Mouse (Mus musculus) G1E (cell line): ENCODE data around the gene H1f0. TPM values are rescaled to one million over a fixed set of nuclear protein-coding genes. Genes with fewer than 3 reads are reported as not detected.

Experiments
- ATAC-seq: 2 replicates; pipeline ENCODE4 v1.8.0; 2016; ENCODE audit warnings: mild to moderate bottlenecking; ENCODE audit not compliant: insufficient number of reproducible peaks, poor library complexity, low FRiP score, severe bottlenecking; ENCODE audit errors: extremely low read depth
- DNase-seq: peaks from one replicate; pipeline ENCODE4 v3.0.0; 2012; ENCODE audit warnings: low spot score
- H3K27me3 ChIP-seq: 2 replicates; pipeline ENCODE4 v1.6.1; 2012; ENCODE audit warnings: mild to moderate bottlenecking, low read length, inconsistent platforms; ENCODE audit not compliant: insufficient read depth
- H3K36me3 ChIP-seq: replicated peaks from 2 replicates; pipeline ENCODE3; 2012; ENCODE audit warnings: mild to moderate bottlenecking, inconsistent platforms
- H3K4me1 ChIP-seq: 2 replicates; pipeline ENCODE4 v1.6.1; 2012; ENCODE audit warnings: low read depth, low read length, inconsistent platforms, mixed read lengths; ENCODE audit not compliant: insufficient read depth
- H3K4me3 ChIP-seq: 2 replicates; pipeline ENCODE4 v1.5.1; 2012; ENCODE audit warnings: low read depth, mild to moderate bottlenecking, inconsistent platforms, low read length, moderate library complexity, mixed read lengths
- H3K9me3 ChIP-seq: replicated peaks from 2 replicates; pipeline ENCODE4 v1.6.1; 2012; ENCODE audit warnings: inconsistent platforms
- CTCF ChIP-seq: IDR thresholded peaks from 2 replicates; pipeline ENCODE4 v1.5.1; 2012; ENCODE audit warnings: low read depth, low read length, inconsistent platforms, mixed read lengths
- GATA1 ChIP-seq: IDR thresholded peaks from 2 replicates; pipeline ENCODE4 v1.6.1; 2012; ENCODE audit warnings: borderline replicate concordance, low read length, inconsistent platforms, mixed read lengths
- GATA2 ChIP-seq: IDR thresholded peaks from 2 replicates; pipeline ENCODE4 v1.6.1; 2012; ENCODE audit warnings: low read depth, low read length, inconsistent platforms, borderline replicate concordance
- POLR2AphosphoS5 ChIP-seq: IDR thresholded peaks from 2 replicates; pipeline ENCODE4 v1.6.1; 2012; ENCODE audit warnings: low read depth, low read length, inconsistent platforms; ENCODE audit not compliant: insufficient replicate concordance
- TAL1 ChIP-seq: conservative IDR thresholded peaks from 2 replicates; pipeline ENCODE4 v1.6.1; 2012; ENCODE audit warnings: low read depth, low read length, inconsistent platforms, mixed read lengths
- polyA plus RNA-seq: library from polyadenylated mRNA; stranded (reverse); fragments of >175 nt; gene quantifications from 2 replicates; pipeline ENCODE4 v1.2.3, GENCODE M21; 2012
- total RNA-seq, 2 experiments: library from RNA; stranded (forward) in 1 of 2; stranded (reverse) in 1 of 2; fragments of 200-1000 nt in 1 of 2; fragments of >200 nt in 1 of 2; fragmentation: Nextera tagmentation in 1 of 2; gene quantifications; 2 replicates each; pipeline ENCODE4 v1.2.3; 2014 to 2017

H1f0 gene
- total and polyA plus RNA-seq, 3 experiments, result 0.05 to 0.16 TPM; not detected in 1

DNA sequence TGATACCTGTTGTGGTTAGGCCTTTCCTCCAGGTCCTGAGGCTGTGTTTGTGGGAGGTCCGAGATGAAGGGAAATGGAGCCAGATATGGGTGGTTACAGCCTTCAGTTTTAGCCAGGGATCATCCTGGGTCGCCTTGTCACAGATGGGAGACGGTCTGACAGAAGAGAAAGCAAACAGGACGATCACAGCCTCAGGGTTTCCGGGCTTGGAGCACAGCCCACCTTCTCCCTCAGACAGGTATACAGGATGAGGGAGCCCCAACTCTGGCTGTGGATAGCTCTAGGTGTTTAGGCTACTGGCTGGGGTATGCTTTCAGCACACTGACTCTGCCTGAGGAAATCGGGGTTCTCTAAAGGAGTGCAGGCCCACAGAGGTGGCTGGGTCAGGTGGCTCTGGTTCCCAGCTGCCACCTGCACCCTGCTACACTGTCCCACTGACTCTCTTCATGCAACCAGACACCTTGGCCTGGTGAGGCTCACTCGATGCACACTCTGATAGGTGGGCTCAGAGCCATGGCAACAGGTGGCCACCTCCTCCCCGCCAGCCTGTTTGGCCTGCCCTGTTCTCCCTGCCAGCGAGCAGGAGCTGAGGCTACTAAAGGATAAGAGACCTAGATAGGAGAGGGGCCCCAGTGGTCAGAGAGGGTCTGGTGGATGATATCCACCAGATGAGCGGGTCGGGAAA is 41.6 kb upstream of the H1f0 start:
- peaks cover 37% of the 10 kb centered on the region for H3K4me1 ChIP-seq
- TF ChIP-seq POLR2AphosphoS5 (no peak), GATA2 (no peak), GATA1 (no peak), TAL1 (no peak), CTCF (no peak)
- DNase-seq, result no peak
- no peak for ATAC-seq
- peaks cover 73% of the 10 kb centered on the region for H3K36me3 ChIP-seq
- H3K9me3 ChIP-seq, result no peaks in the 10 kb centered on the region
- no peak overlapping the region for H3K4me3 ChIP-seq
- H3K27me3 ChIP-seq, result no peaks in the 10 kb centered on the region

DNA sequence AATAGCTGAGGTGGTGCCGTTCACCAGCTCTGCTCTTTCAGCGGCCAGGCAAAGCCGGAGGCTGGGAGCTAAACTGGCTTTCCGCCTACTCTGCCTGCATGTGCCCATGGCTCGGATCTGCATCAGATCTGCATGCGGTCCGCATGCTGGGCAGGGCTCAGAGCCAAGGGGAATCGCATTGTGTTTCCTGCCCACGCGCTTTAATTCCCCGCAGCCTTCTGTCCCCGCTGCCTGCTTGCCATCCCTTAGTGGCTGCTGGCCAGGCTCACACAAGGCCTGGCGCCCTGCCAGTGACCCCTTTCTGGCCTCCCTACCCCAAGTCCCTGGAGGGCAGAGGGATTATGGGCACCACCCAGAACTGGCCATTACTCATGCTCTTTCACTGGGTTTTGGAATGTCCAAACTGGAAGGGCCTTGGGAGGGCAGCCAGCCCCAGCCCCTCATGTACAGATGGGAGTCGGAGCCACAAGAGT is 39.7 kb upstream of the H1f0 start:
- Histone ChIP-seq H3K9me3 (no peaks in the 10 kb centered on the region), H3K27me3 (no peaks in the 10 kb centered on the region), H3K4me1 (peaks cover 25% of the 10 kb centered on the region), H3K4me3 (no peak overlapping the region), H3K36me3 (peaks cover 92% of the 10 kb centered on the region)
- TF ChIP-seq CTCF (no peak), GATA2 (no peak), TAL1 (no peak)
- ATAC-seq, result no peak
- DNase-seq, result no peak

DNA sequence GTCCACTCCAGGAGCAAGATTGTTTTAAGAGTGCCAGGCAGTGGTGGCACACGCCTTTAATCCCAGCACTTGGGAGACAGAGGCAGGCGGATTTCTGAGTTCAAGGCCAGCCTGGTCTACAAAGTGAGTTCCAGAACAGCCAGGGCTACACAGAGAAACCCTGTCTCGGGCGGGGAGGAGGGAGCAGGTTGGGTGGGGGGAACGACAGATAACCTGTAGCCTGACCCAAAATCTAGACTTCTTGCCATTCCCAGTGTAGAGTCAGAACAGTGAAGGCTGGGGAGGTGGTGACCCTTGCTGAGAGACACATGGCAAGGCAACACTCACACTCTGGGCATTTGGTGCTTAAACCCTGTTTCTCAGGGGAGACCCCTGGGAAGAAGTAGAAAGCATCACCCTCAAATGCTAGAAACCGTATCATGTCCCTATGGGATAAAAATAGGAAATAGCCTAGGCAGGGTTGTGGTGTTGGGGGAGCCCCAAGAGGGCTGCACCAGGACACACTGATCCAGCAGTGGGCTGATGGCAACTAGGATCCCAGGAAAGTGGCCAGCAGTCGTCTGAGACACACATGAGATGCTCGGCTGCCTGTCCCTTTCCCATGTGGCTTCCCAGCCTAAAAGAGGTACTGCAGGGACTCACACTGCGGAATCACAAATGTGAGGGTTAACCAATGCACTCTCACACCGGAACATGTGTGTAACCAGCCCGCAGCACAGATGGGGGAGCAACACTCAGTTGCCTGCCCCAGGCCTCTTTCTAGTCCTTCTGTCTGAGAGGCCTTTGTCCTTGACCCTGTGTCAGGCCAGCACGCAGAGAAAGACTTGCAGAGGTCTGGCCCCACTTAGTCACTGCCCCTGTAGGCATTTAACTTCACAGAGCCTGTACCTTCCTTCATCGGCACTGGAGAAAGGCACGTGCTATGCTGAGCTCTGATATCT is 38.8 kb upstream of the H1f0 start:
- peaks cover 99% of the 10 kb centered on the region for H3K36me3 ChIP-seq
- TF ChIP-seq TAL1, result no peak
- TF ChIP-seq POLR2AphosphoS5, result no peak
- no peak for TF ChIP-seq GATA2
- no peak for TF ChIP-seq CTCF
- TF ChIP-seq GATA1, result no peak
- DNase-seq, result no peak

GRCm38 (mm10) chr15:78990093-78990463 is 38.2 kb upstream of the H1f0 start:
- TF ChIP-seq GATA1, result no peak
- ATAC-seq, result no peak
- DNase-seq, result no peak
- H3K4me1 ChIP-seq, result peaks cover 10% of the 10 kb centered on the region; the same call in 1 of the 2 replicates
- H3K27me3 ChIP-seq, result no peaks in the 10 kb centered on the region
- peaks cover 100% of the 10 kb centered on the region for H3K36me3 ChIP-seq
- H3K9me3 ChIP-seq, result no peaks in the 10 kb centered on the region
- no peak overlapping the region for H3K4me3 ChIP-seq

More for the DNA sequence above, 38.8 kb upstream of the H1f0 start:
- H3K9me3 ChIP-seq, result no peaks in the 10 kb centered on the region
- no peak overlapping the region for H3K4me3 ChIP-seq
- peaks cover 16% of the 10 kb centered on the region for H3K4me1 ChIP-seq
- H3K27me3 ChIP-seq, result no peaks in the 10 kb centered on the region
- ATAC-seq, result no peak

GRCm38 (mm10) chr15:78990970-78991525 is 37.2 kb upstream of the H1f0 start:
- TF ChIP-seq CTCF, result no peak
- Histone ChIP-seq H3K36me3 (peaks cover 100% of the 10 kb centered on the region), H3K27me3 (no peaks in the 10 kb centered on the region), H3K4me1 (peaks cover 5% of the 10 kb centered on the region; the same call in 1 of the 2 replicates), H3K4me3 (0 out of 2 replicates have a peak overlapping the region, but pooled peaks have one; percentile 1), H3K9me3 (no peaks in the 10 kb centered on the region)
- no peak for DNase-seq
- no peak for ATAC-seq

DNA sequence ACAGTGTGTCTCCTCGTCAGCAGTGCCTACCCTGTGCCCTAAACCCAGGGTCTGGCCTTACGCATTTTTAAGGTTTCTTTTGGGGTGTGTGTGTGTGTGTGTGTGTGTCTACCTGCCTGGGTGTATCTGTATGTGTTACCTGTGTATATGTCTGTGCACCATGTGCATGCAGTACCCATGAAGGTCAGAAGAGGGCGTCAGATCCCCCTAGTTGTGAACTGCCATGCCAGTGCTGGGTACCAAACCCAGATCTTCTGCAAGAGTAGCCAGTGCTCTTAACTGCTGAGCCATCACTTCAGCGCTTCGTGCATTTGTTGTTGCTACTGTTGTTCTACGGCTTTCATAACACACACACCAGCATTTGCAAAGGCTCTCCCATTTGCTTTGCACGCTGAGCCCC is 36.0 kb upstream of the H1f0 start:
- ATAC-seq, result no peak
- no peak for DNase-seq

More for the DNA sequence above, 36.0 kb upstream of the H1f0 start:
- Histone ChIP-seq H3K36me3 (peaks cover 98% of the 10 kb centered on the region), H3K9me3 (no peaks in the 10 kb centered on the region), H3K27me3 (no peaks in the 10 kb centered on the region), H3K4me1 (peaks cover 3% of the 10 kb centered on the region; the same call in 1 of the 2 replicates), H3K4me3 (no peak overlapping the region)
- TF ChIP-seq TAL1 (no peak), POLR2AphosphoS5 (no peak), GATA2 (no peak), CTCF (no peak), GATA1 (no peak)
